Mouse (Mus musculus) fibroblast of lung, adult 2 months (primary cell): ENCODE measurements at regions not wholly inside any gene's neighbourhood (a gene's known extent, or its start where the extent isn't known, plus 50 kb on each side); places are given as distances from the start of the nearest gene placed in this dataset.
A peak's percentile ranks its signal among the peaks of the same experiment; 100 is the strongest.

ENCODE experiments used
- DNase-seq: peaks from one replicate; pipeline ENCODE4 v3.0.0-alpha.2; 2011; ENCODE audit warnings: low read depth

GRCm38 (mm10) chr9:93777784-93778402, 760.0 kb downstream of the 1190002N15Rik start:
- DNase-seq: peak; percentile 5
